Mouse (Mus musculus): ENCODE results near the gene Sult6b2. TPM values are rescaled to one million over a fixed set of nuclear protein-coding genes. Genes with fewer than 3 reads are reported as not detected.

The Sult6b2 gene
- polyA plus RNA-seq (2015; fragmentation: Nextera tagmentation; extraction: Ambion mirVana): 0.06 and 0.14 TPM in 2 replicates

- no peaks in the 10 kb centered on the region for H3K27me3 ChIP-seq (ENCODE audit: control insufficient read depth, insufficient read depth, low read depth, low read length)
- no peaks in the 10 kb centered on the region for H3K9me3 ChIP-seq (replicated peaks; ENCODE audit: control insufficient read depth, low read length)
- H3K27ac ChIP-seq (ENCODE audit: low read length): no peak within 1 kb of the TSS
- ATAC-seq (ENCODE audit: low read depth): no peak
- no peaks in the 10 kb centered on the region for H3K36me3 ChIP-seq (ENCODE audit: control insufficient read depth, insufficient read depth)
- peaks cover 9% of the 10 kb centered on the region for H3K4me1 ChIP-seq (ENCODE audit: control insufficient read depth, low read depth, low read length)
- no peak within 1 kb of the TSS for H3K9ac ChIP-seq (ENCODE audit: low read depth, low read length)
- H3K4me2 ChIP-seq (ENCODE audit: low read depth, low read length): no peak within 1 kb of the TSS
- H3K4me3 ChIP-seq (ENCODE audit: low read depth, low read length): no peak within 1 kb of the TSS
These were observed at the start of gene Sult6b2 for GRCm38 (mm10) chr6:142804402-142804801. Gene Sult6b2 (minus strand): TSS chr6:142804502.

- H3K4me1 ChIP-seq (ENCODE audit: control insufficient read depth, low read depth, low read length): no peaks in the 10 kb centered on the region
- H3K9me3 ChIP-seq (replicated peaks; ENCODE audit: control insufficient read depth, low read length): no peaks in the 10 kb centered on the region
- H3K36me3 ChIP-seq (ENCODE audit: control insufficient read depth, insufficient read depth): no peaks in the 10 kb centered on the region
- ATAC-seq (ENCODE audit: low read depth): no peak
- H3K4me2 ChIP-seq (ENCODE audit: low read depth, low read length): no peak overlapping the region
- H3K27ac ChIP-seq (ENCODE audit: low read length): no peak overlapping the region
- H3K9ac ChIP-seq (ENCODE audit: low read depth, low read length): no peak overlapping the region
- H3K27me3 ChIP-seq (ENCODE audit: control insufficient read depth, insufficient read depth, low read depth, low read length): no peaks in the 10 kb centered on the region
- 46% methylated on average over 6 of the region's 6 CpGs for WGBS (ENCODE audit: insufficient replicate concordance)
- no peak overlapping the region for H3K4me3 ChIP-seq (ENCODE audit: low read depth, low read length)
These were observed 48.4 kb upstream of the Sult6b2 start for GRCm38 (mm10) chr6:142852419-142853377.

- Histone ChIP-seq H3K4me3 (ENCODE audit: low read depth, low read length) (no peak overlapping the region), H3K36me3 (ENCODE audit: control insufficient read depth, insufficient read depth) (no peaks in the 10 kb centered on the region), H3K27ac (ENCODE audit: low read length) (no peak overlapping the region), H3K9ac (ENCODE audit: low read depth, low read length) (no peak overlapping the region), H3K4me1 (ENCODE audit: control insufficient read depth, low read depth, low read length) (no peaks in the 10 kb centered on the region), H3K27me3 (ENCODE audit: control insufficient read depth, insufficient read depth, low read depth, low read length) (no peaks in the 10 kb centered on the region), H3K9me3 (replicated peaks; ENCODE audit: control insufficient read depth, low read length) (no peaks in the 10 kb centered on the region), H3K4me2 (ENCODE audit: low read depth, low read length) (no peak overlapping the region)
- no peak for ATAC-seq (ENCODE audit: low read depth)
- WGBS (ENCODE audit: insufficient replicate concordance): 56% methylated on average over 8 of the region's 8 CpGs
These were observed 46.1 kb upstream of the Sult6b2 start for GRCm38 (mm10) chr6:142850436-142850835.

GRCm38 (mm10) chr6:142849326-142849725, 45.0 kb upstream of the Sult6b2 start:
- no peaks in the 10 kb centered on the region for H3K27me3 ChIP-seq (ENCODE audit: control insufficient read depth, insufficient read depth, low read depth, low read length)
- ATAC-seq (ENCODE audit: low read depth): no peak
- 57% methylated on average over 5 of the region's 5 CpGs for WGBS (ENCODE audit: insufficient replicate concordance)

GRCm38 (mm10) chr6:142847914-142848674, 43.8 kb upstream of the Sult6b2 start:
- Histone ChIP-seq H3K9ac (ENCODE audit: low read depth, low read length) (no peak overlapping the region), H3K4me2 (ENCODE audit: low read depth, low read length) (no peak overlapping the region), H3K4me1 (ENCODE audit: control insufficient read depth, low read depth, low read length) (no peaks in the 10 kb centered on the region), H3K9me3 (replicated peaks; ENCODE audit: control insufficient read depth, low read length) (no peaks in the 10 kb centered on the region), H3K36me3 (ENCODE audit: control insufficient read depth, insufficient read depth) (no peaks in the 10 kb centered on the region), H3K4me3 (ENCODE audit: low read depth, low read length) (no peak overlapping the region), H3K27me3 (ENCODE audit: control insufficient read depth, insufficient read depth, low read depth, low read length) (no peaks in the 10 kb centered on the region), H3K27ac (ENCODE audit: low read length) (no peak overlapping the region)
- no peak for ATAC-seq (ENCODE audit: low read depth)
- WGBS (ENCODE audit: insufficient replicate concordance): 60% methylated on average over 8 of the region's 8 CpGs

More at GRCm38 (mm10) chr6:142849326-142849725, 45.0 kb upstream of the Sult6b2 start:
- H3K4me2 ChIP-seq (ENCODE audit: low read depth, low read length): no peak overlapping the region
- H3K27ac ChIP-seq (ENCODE audit: low read length): no peak overlapping the region
- H3K4me1 ChIP-seq (ENCODE audit: control insufficient read depth, low read depth, low read length): no peaks in the 10 kb centered on the region
- no peaks in the 10 kb centered on the region for H3K9me3 ChIP-seq (replicated peaks; ENCODE audit: control insufficient read depth, low read length)
- no peak overlapping the region for H3K4me3 ChIP-seq (ENCODE audit: low read depth, low read length)
- H3K9ac ChIP-seq (ENCODE audit: low read depth, low read length): no peak overlapping the region
- H3K36me3 ChIP-seq (ENCODE audit: control insufficient read depth, insufficient read depth): no peaks in the 10 kb centered on the region

GRCm38 (mm10) chr6:142846855-142847254, 42.6 kb upstream of the Sult6b2 start:
- Histone ChIP-seq H3K9me3 (replicated peaks; ENCODE audit: control insufficient read depth, low read length) (no peaks in the 10 kb centered on the region), H3K4me1 (ENCODE audit: control insufficient read depth, low read depth, low read length) (no peaks in the 10 kb centered on the region), H3K27ac (ENCODE audit: low read length) (no peak overlapping the region), H3K9ac (ENCODE audit: low read depth, low read length) (no peak overlapping the region), H3K4me2 (ENCODE audit: low read depth, low read length) (no peak overlapping the region), H3K36me3 (ENCODE audit: control insufficient read depth, insufficient read depth) (no peaks in the 10 kb centered on the region), H3K27me3 (ENCODE audit: control insufficient read depth, insufficient read depth, low read depth, low read length) (no peaks in the 10 kb centered on the region), H3K4me3 (ENCODE audit: low read depth, low read length) (no peak overlapping the region)
- no peak for ATAC-seq (ENCODE audit: low read depth)
- WGBS (ENCODE audit: insufficient replicate concordance): 60% methylated on average over 4 of the region's 4 CpGs

- no peaks in the 10 kb centered on the region for H3K4me1 ChIP-seq (ENCODE audit: control insufficient read depth, low read depth, low read length)
- ATAC-seq (ENCODE audit: low read depth): no peak
- H3K9ac ChIP-seq (ENCODE audit: low read depth, low read length): no peak overlapping the region
- H3K36me3 ChIP-seq (ENCODE audit: control insufficient read depth, insufficient read depth): no peaks in the 10 kb centered on the region
- no peak overlapping the region for H3K4me3 ChIP-seq (ENCODE audit: low read depth, low read length)
- H3K9me3 ChIP-seq (replicated peaks; ENCODE audit: control insufficient read depth, low read length): no peaks in the 10 kb centered on the region
- H3K27ac ChIP-seq (ENCODE audit: low read length): no peak overlapping the region
- H3K27me3 ChIP-seq (ENCODE audit: control insufficient read depth, insufficient read depth, low read depth, low read length): no peaks in the 10 kb centered on the region
- no peak overlapping the region for H3K4me2 ChIP-seq (ENCODE audit: low read depth, low read length)
- WGBS (ENCODE audit: insufficient replicate concordance): 63% methylated on average over 4 of the region's 4 CpGs
These were observed 40.8 kb upstream of the Sult6b2 start for GRCm38 (mm10) chr6:142845066-142845465.

GRCm38 (mm10) chr6:142844061-142844460, 39.8 kb upstream of the Sult6b2 start:
- Histone ChIP-seq H3K9ac (ENCODE audit: low read depth, low read length) (no peak overlapping the region), H3K27me3 (ENCODE audit: control insufficient read depth, insufficient read depth, low read depth, low read length) (no peaks in the 10 kb centered on the region), H3K4me1 (ENCODE audit: control insufficient read depth, low read depth, low read length) (no peaks in the 10 kb centered on the region), H3K9me3 (replicated peaks; ENCODE audit: control insufficient read depth, low read length) (no peaks in the 10 kb centered on the region), H3K27ac (ENCODE audit: low read length) (no peak overlapping the region), H3K4me3 (ENCODE audit: low read depth, low read length) (no peak overlapping the region), H3K36me3 (ENCODE audit: control insufficient read depth, insufficient read depth) (no peaks in the 10 kb centered on the region), H3K4me2 (ENCODE audit: low read depth, low read length) (no peak overlapping the region)
- WGBS (ENCODE audit: insufficient replicate concordance): 55% methylated on average over 4 of the region's 4 CpGs
- no peak for ATAC-seq (ENCODE audit: low read depth)

- 64% methylated on average over 1 of the region's 1 CpGs for WGBS (ENCODE audit: insufficient replicate concordance)
- Histone ChIP-seq H3K4me1 (ENCODE audit: control insufficient read depth, low read depth, low read length) (no peaks in the 10 kb centered on the region), H3K4me2 (ENCODE audit: low read depth, low read length) (no peak overlapping the region), H3K9me3 (replicated peaks; ENCODE audit: control insufficient read depth, low read length) (no peaks in the 10 kb centered on the region), H3K27ac (ENCODE audit: low read length) (no peak overlapping the region), H3K27me3 (ENCODE audit: control insufficient read depth, insufficient read depth, low read depth, low read length) (no peaks in the 10 kb centered on the region), H3K4me3 (ENCODE audit: low read depth, low read length) (no peak overlapping the region), H3K36me3 (ENCODE audit: control insufficient read depth, insufficient read depth) (no peaks in the 10 kb centered on the region), H3K9ac (ENCODE audit: low read depth, low read length) (no peak overlapping the region)
- no peak for ATAC-seq (ENCODE audit: low read depth)
These were observed 34.2 kb upstream of the Sult6b2 start for GRCm38 (mm10) chr6:142838501-142838900.

Measured in liver, embryonic 16.5 days (tissue).